Mouse (Mus musculus): ENCODE measurements around the gene Rwdd4a. TPM values are rescaled to one million over a fixed set of nuclear protein-coding genes. Genes with fewer than 3 reads are reported as not detected.

Gene Rwdd4a
- 10 to 100 TPM; 53.3 to 70.3 (median 58.0) TPM for total RNA-seq (2022)

GRCm38 (mm10) chr8:47533344-47534125, at the start of gene Rwdd4a, which contains the start of gene Trappc11:
Gene Rwdd4a, plus strand, starts transcription at chr8:47533664.
Gene Trappc11, minus strand, starts transcription at chr8:47533470.
- DNase-seq (ENCODE audit: low spot score), result peak; percentile 99

GRCm38 (mm10) chr8:47487231-47487630, 46.2 kb upstream of the Rwdd4a start:
- no peak for DNase-seq (ENCODE audit: low spot score)

- DNase-seq (ENCODE audit: low spot score), result no peak
Measured at GRCm38 (mm10) chr8:47493106-47493505, 40.4 kb upstream of the Rwdd4a start.

- no peak for DNase-seq (ENCODE audit: low spot score)
Measured at GRCm38 (mm10) chr8:47494602-47495153, 38.8 kb upstream of the Rwdd4a start.

GRCm38 (mm10) chr8:47495428-47495827, 38.0 kb upstream of the Rwdd4a start:
- DNase-seq (ENCODE audit: low spot score), result no peak

GRCm38 (mm10) chr8:47501994-47502393, 31.5 kb upstream of the Rwdd4a start:
- no peak for DNase-seq (ENCODE audit: low spot score)

GRCm38 (mm10) chr8:47502546-47502945, 30.9 kb upstream of the Rwdd4a start:
- DNase-seq (ENCODE audit: low spot score), result no peak

GRCm38 (mm10) chr8:47505431-47505830, 28.0 kb upstream of the Rwdd4a start:
- DNase-seq (ENCODE audit: low spot score), result no peak

GRCm38 (mm10) chr8:47510930-47511329, 22.5 kb upstream of the Rwdd4a start:
- DNase-seq (ENCODE audit: low spot score), result no peak

GRCm38 (mm10) chr8:47513601-47514000, 19.9 kb upstream of the Rwdd4a start:
- no peak for DNase-seq (ENCODE audit: low spot score)

- no peak for DNase-seq (ENCODE audit: low spot score)
Measured at GRCm38 (mm10) chr8:47528094-47528493, 5.4 kb upstream of the Rwdd4a start.

- DNase-seq (ENCODE audit: low spot score), result no peak
Measured at GRCm38 (mm10) chr8:47538323-47538722, 4.9 kb downstream of the Rwdd4a start.

- DNase-seq (ENCODE audit: low spot score), result no peak
Measured at GRCm38 (mm10) chr8:47542746-47543145, 9.3 kb downstream of the Rwdd4a start.

- no peak for DNase-seq (ENCODE audit: low spot score)
Measured at GRCm38 (mm10) chr8:47544094-47544493, 10.6 kb downstream of the Rwdd4a start.

- DNase-seq (ENCODE audit: low spot score), result no peak
Measured at GRCm38 (mm10) chr8:47547102-47547501, 13.6 kb downstream of the Rwdd4a start.

GRCm38 (mm10) chr8:47553613-47554012, 20.1 kb downstream of the Rwdd4a start:
- DNase-seq (ENCODE audit: low spot score), result no peak

- DNase-seq (ENCODE audit: low spot score), result peak; percentile 61
Measured at GRCm38 (mm10) chr8:47556446-47556845, 23.0 kb downstream of the Rwdd4a start.

- no peak for DNase-seq (ENCODE audit: low spot score)
Measured at GRCm38 (mm10) chr8:47558274-47558673, 24.8 kb downstream of the Rwdd4a start.

- DNase-seq (ENCODE audit: low spot score), result no peak
Measured at GRCm38 (mm10) chr8:47560801-47561200, 27.3 kb downstream of the Rwdd4a start.

GRCm38 (mm10) chr8:47566551-47566950, 33.1 kb downstream of the Rwdd4a start:
- DNase-seq (ENCODE audit: low spot score), result no peak

- no peak for DNase-seq (ENCODE audit: low spot score)
Measured at GRCm38 (mm10) chr8:47568098-47568497, 34.6 kb downstream of the Rwdd4a start.

GRCm38 (mm10) chr8:47570161-47570560, 36.7 kb downstream of the Rwdd4a start:
- DNase-seq (ENCODE audit: low spot score), result no peak

GRCm38 (mm10) chr8:47573482-47573881, 40.0 kb downstream of the Rwdd4a start:
- no peak for DNase-seq (ENCODE audit: low spot score)
